Mouse (Mus musculus) MEL (cell line): Measurements from ENCODE around the gene Il17ra. TPM values are rescaled to one million over a fixed set of nuclear protein-coding genes. Genes with fewer than 3 reads are reported as not detected.
A peak's percentile ranks its signal among the peaks of the same experiment; 100 is the strongest.

Experiments
- DNase-seq: peaks from one replicate; pipeline ENCODE4 v3.0.0; 2011; ENCODE audit warnings: low read depth, low spot score
- H3K27ac ChIP-seq: 2 replicates; pipeline ENCODE4 v1.5.1; 2012; ENCODE audit warnings: low read depth, mild to moderate bottlenecking, control low read depth, low read length, moderate library complexity; ENCODE audit not compliant: control insufficient read depth
- H3K27me3 ChIP-seq, 2 experiments: fragments of 150-350 bp in 1 of 2; sonication (generic) in 1 of 2; 2 replicates each; pipeline ENCODE4 v1.6.1; 2012; ENCODE audit warnings: low read length in 2 of 2, mild to moderate bottlenecking in 2 of 2, improper control_type of control experiment in 1 of 2, moderate library complexity in 1 of 2; ENCODE audit not compliant: insufficient read depth in 2 of 2, control insufficient read depth in 1 of 2
- H3K36me3 ChIP-seq, 2 experiments: 2 replicates each; pipeline ENCODE4 v1.6.1; 2012 to 2014; ENCODE audit warnings: low read length in 2 of 2, improper control_type of control experiment in 1 of 2, inconsistent platforms in 1 of 2, mild to moderate bottlenecking in 1 of 2; ENCODE audit not compliant: insufficient read depth in 2 of 2, control insufficient read depth in 1 of 2
- H3K4me1 ChIP-seq, 2 experiments: fragments of 150-350 bp in 1 of 2; sonication (generic) in 1 of 2; 2 replicates each; pipeline ENCODE4 v1.6.1; 2012; ENCODE audit warnings: low read length in 2 of 2, improper control_type of control experiment in 1 of 2, mild to moderate bottlenecking in 1 of 2; ENCODE audit not compliant: insufficient read depth in 2 of 2, control insufficient read depth in 1 of 2
- H3K4me3 ChIP-seq, 2 experiments: fragments of 150-350 bp in 1 of 2; sonication (generic) in 1 of 2; 2 replicates each; pipeline ENCODE4 v1.5.1; 2012; ENCODE audit warnings: low read depth in 2 of 2, low read length in 2 of 2, mild to moderate bottlenecking in 2 of 2, moderate library complexity in 2 of 2, control low read depth in 1 of 2, improper control_type of control experiment in 1 of 2; ENCODE audit not compliant: control insufficient read depth in 1 of 2, insufficient read depth in 1 of 2
- H3K79me2 ChIP-seq: 2 replicates; pipeline ENCODE4 v1.6.1; 2012; ENCODE audit warnings: mild to moderate bottlenecking, low read length, moderate library complexity; ENCODE audit not compliant: control insufficient read depth, poor library complexity, insufficient read depth
- H3K9ac ChIP-seq: 2 replicates; pipeline ENCODE4 v1.6.1; 2012; ENCODE audit warnings: low read depth, mild to moderate bottlenecking, control low read depth, low read length, moderate library complexity; ENCODE audit not compliant: control insufficient read depth, poor library complexity, severe bottlenecking
- H3K9me3 ChIP-seq: fragments of 150-350 bp; sonication (generic); replicated peaks from 2 replicates; pipeline ENCODE4 v1.6.1; 2012; ENCODE audit warnings: mild to moderate bottlenecking, low read length, improper control_type of control experiment, moderate library complexity; ENCODE audit not compliant: insufficient read depth
- BHLHE40 ChIP-seq: IDR thresholded peaks from 2 replicates; pipeline ENCODE4 v1.6.1; 2012; ENCODE audit warnings: low read depth, mild to moderate bottlenecking, inconsistent platforms, low read length, improper control_type of control experiment, borderline replicate concordance
- CHD1 ChIP-seq: IDR thresholded peaks from 2 replicates; pipeline ENCODE4 v1.6.1; 2012; ENCODE audit warnings: low read depth, mild to moderate bottlenecking, inconsistent platforms, low read length, improper control_type of control experiment
- CHD2 ChIP-seq: IDR thresholded peaks from 2 replicates; pipeline ENCODE4 v1.6.1; 2011; ENCODE audit warnings: low read length, improper control_type of control experiment
- CTCF ChIP-seq, 3 experiments: IDR thresholded peaks in 2 of 3; conservative IDR thresholded peaks in 1 of 3; 2 replicates each; pipeline ENCODE4 v1.5.1; 2011 to 2012; ENCODE audit warnings: low read length in 3 of 3, low read depth in 2 of 3, mild to moderate bottlenecking in 2 of 3, improper control_type of control experiment in 1 of 3, inconsistent platforms in 1 of 3, mixed read lengths in 1 of 3, moderate library complexity in 1 of 3; ENCODE audit not compliant: control insufficient read depth in 1 of 3, insufficient read depth in 1 of 3, poor library complexity in 1 of 3, severe bottlenecking in 1 of 3
- ELF1 ChIP-seq: IDR thresholded peaks from 2 replicates; pipeline ENCODE4 v1.6.1; 2014; ENCODE audit warnings: low read depth, mild to moderate bottlenecking, inconsistent platforms, low read length, improper control_type of control experiment, moderate library complexity
- EP300 ChIP-seq, 2 experiments: IDR thresholded peaks; 2 replicates each; pipeline ENCODE4 v1.6.1; 2011; ENCODE audit warnings: improper control_type of control experiment in 2 of 2, low read length in 2 of 2, low read depth in 1 of 2, mild to moderate bottlenecking in 1 of 2
- ETS1 ChIP-seq: IDR thresholded peaks from 2 replicates; pipeline ENCODE4 v1.6.1; 2012; ENCODE audit warnings: low read depth, mild to moderate bottlenecking, inconsistent platforms, low read length, improper control_type of control experiment, moderate library complexity
- GABPA ChIP-seq: IDR thresholded peaks from 2 replicates; pipeline ENCODE4 v1.6.1; 2012; ENCODE audit warnings: low read depth, mild to moderate bottlenecking, inconsistent platforms, low read length, improper control_type of control experiment, moderate library complexity
- GATA1 ChIP-seq: IDR thresholded peaks from 2 replicates; pipeline ENCODE4 v1.6.1; 2011; ENCODE audit warnings: low read depth, low read length, improper control_type of control experiment
- HCFC1 ChIP-seq: IDR thresholded peaks from 2 replicates; pipeline ENCODE4 v1.6.1; 2012; ENCODE audit warnings: low read depth, mild to moderate bottlenecking, inconsistent platforms, low read length, improper control_type of control experiment, moderate library complexity
- JUND ChIP-seq: IDR thresholded peaks from 2 replicates; pipeline ENCODE4 v1.6.1; 2011; ENCODE audit warnings: low read depth, mild to moderate bottlenecking, improper control_type of control experiment, low read length
- KAT2A ChIP-seq: conservative IDR thresholded peaks from 2 replicates; pipeline ENCODE4 v1.6.1; 2012; ENCODE audit warnings: low read depth, low read length, improper control_type of control experiment, inconsistent platforms
- MAX ChIP-seq: IDR thresholded peaks from 2 replicates; pipeline ENCODE4 v1.6.1; 2011; ENCODE audit warnings: low read length, improper control_type of control experiment
- MAZ ChIP-seq: IDR thresholded peaks from 2 replicates; pipeline ENCODE4 v1.6.1; 2012; ENCODE audit warnings: low read depth, mild to moderate bottlenecking, inconsistent platforms, low read length, improper control_type of control experiment
- MEF2A ChIP-seq: IDR thresholded peaks from 2 replicates; pipeline ENCODE4 v1.6.1; 2014; ENCODE audit warnings: low read depth, mild to moderate bottlenecking, inconsistent platforms, low read length, improper control_type of control experiment; ENCODE audit not compliant: poor library complexity, insufficient replicate concordance, severe bottlenecking; ENCODE audit errors: extremely low read depth
- MXI1 ChIP-seq: IDR thresholded peaks from 2 replicates; pipeline ENCODE4 v1.6.1; 2011; ENCODE audit warnings: mild to moderate bottlenecking, low read depth, low read length, improper control_type of control experiment
- MYC ChIP-seq: IDR thresholded peaks from 2 replicates; pipeline ENCODE4 v1.6.1; 2011; ENCODE audit warnings: low read depth, mild to moderate bottlenecking, low read length, improper control_type of control experiment, moderate library complexity
- NELFE ChIP-seq: IDR thresholded peaks from 2 replicates; pipeline ENCODE4 v1.6.1; 2011; ENCODE audit warnings: low read depth, low read length, improper control_type of control experiment
- NRF1 ChIP-seq: IDR thresholded peaks from 2 replicates; pipeline ENCODE4 v1.6.1; 2014; ENCODE audit warnings: low read depth, mild to moderate bottlenecking, inconsistent platforms, low read length, improper control_type of control experiment, moderate library complexity; ENCODE audit not compliant: poor library complexity, insufficient read depth, severe bottlenecking
- POLR2A ChIP-seq, 2 experiments: IDR thresholded peaks; 2 replicates each; pipeline ENCODE4 v1.6.1; 2011 to 2012; ENCODE audit warnings: low read length in 2 of 2, mild to moderate bottlenecking in 2 of 2, control low read depth in 1 of 2, improper control_type of control experiment in 1 of 2, low read depth in 1 of 2, moderate library complexity in 1 of 2; ENCODE audit not compliant: control insufficient read depth in 1 of 2, insufficient read depth in 1 of 2, poor library complexity in 1 of 2
- POLR2AphosphoS2 ChIP-seq: IDR thresholded peaks from 2 replicates; pipeline ENCODE4 v1.6.1; 2011; ENCODE audit warnings: low read length, improper control_type of control experiment
- POLR2AphosphoS5 ChIP-seq: IDR thresholded peaks from 2 replicates; pipeline ENCODE4 v1.6.1; 2012; ENCODE audit warnings: low read depth, borderline replicate concordance, mild to moderate bottlenecking, inconsistent platforms, low read length, moderate library complexity, mixed read lengths
- RAD21 ChIP-seq: IDR thresholded peaks from 2 replicates; pipeline ENCODE4 v1.6.1; 2011; ENCODE audit warnings: mild to moderate bottlenecking, low read depth, low read length, improper control_type of control experiment
- RCOR1 ChIP-seq: IDR thresholded peaks from 2 replicates; pipeline ENCODE4 v1.6.1; 2012; ENCODE audit warnings: low read depth, mild to moderate bottlenecking, inconsistent platforms, low read length, improper control_type of control experiment
- SIN3A ChIP-seq: IDR thresholded peaks from 2 replicates; pipeline ENCODE4 v1.6.1; 2012; ENCODE audit warnings: low read length, improper control_type of control experiment, inconsistent platforms
- SMC3 ChIP-seq: IDR thresholded peaks from 2 replicates; pipeline ENCODE4 v1.6.1; 2011; ENCODE audit warnings: low read depth, low read length, improper control_type of control experiment
- TAL1 ChIP-seq: IDR thresholded peaks from 2 replicates; pipeline ENCODE4 v1.6.1; 2012; ENCODE audit warnings: mild to moderate bottlenecking, inconsistent platforms, low read length, moderate library complexity, mixed read lengths
- TBP ChIP-seq: IDR thresholded peaks from 2 replicates; pipeline ENCODE4 v1.8.0; 2011; ENCODE audit warnings: low read depth, low read length, improper control_type of control experiment
- TCF12 ChIP-seq: IDR thresholded peaks from 2 replicates; pipeline ENCODE4 v1.6.1; 2014; ENCODE audit warnings: low read depth, mild to moderate bottlenecking, inconsistent platforms, low read length, improper control_type of control experiment, moderate library complexity
- USF1 ChIP-seq: IDR thresholded peaks from 2 replicates; pipeline ENCODE4 v1.6.1; 2014; ENCODE audit warnings: low read depth, mild to moderate bottlenecking, inconsistent platforms, low read length, improper control_type of control experiment, moderate library complexity
- USF2 ChIP-seq, 2 experiments: IDR thresholded peaks; 2 replicates each; pipeline ENCODE4 v1.6.1; 2011 to 2012; ENCODE audit warnings: improper control_type of control experiment in 2 of 2, low read length in 2 of 2, borderline replicate concordance in 1 of 2, inconsistent platforms in 1 of 2, low read depth in 1 of 2, mild to moderate bottlenecking in 1 of 2; ENCODE audit not compliant: insufficient read depth in 1 of 2
- ZC3H11A ChIP-seq: IDR thresholded peaks from 2 replicates; pipeline ENCODE4 v1.6.1; 2012; ENCODE audit warnings: low read depth, mild to moderate bottlenecking, inconsistent platforms, low read length, improper control_type of control experiment
- ZKSCAN1 ChIP-seq: IDR thresholded peaks from 2 replicates; pipeline ENCODE4 v1.6.1; 2012; ENCODE audit warnings: low read depth, mild to moderate bottlenecking, inconsistent platforms, low read length, improper control_type of control experiment, moderate library complexity
- ZNF384 ChIP-seq: IDR thresholded peaks from 2 replicates; pipeline ENCODE4 v1.6.1; 2012; ENCODE audit warnings: low read depth, mild to moderate bottlenecking, inconsistent platforms, low read length, improper control_type of control experiment
- polyA plus RNA-seq, 2 experiments: library from polyadenylated mRNA; stranded (reverse) in 1 of 2; unstranded in 1 of 2; fragments of >175 nt in 1 of 2; fragments of >200 nt in 1 of 2; gene quantifications; 2 replicates each; pipeline versions ENCODE4 v1.2.1 to v1.2.4; 2012; ENCODE audit warnings: low replicate concordance in 2 of 2, low read depth in 1 of 2; ENCODE audit not compliant: insufficient read length in 2 of 2, insufficient read depth in 1 of 2, missing spikeins in 1 of 2
- total RNA-seq: library from RNA; depleted of rRNA; stranded (reverse); fragments of 300-350 nt; gene quantifications from 2 replicates; pipeline ENCODE4 v1.2.3, GENCODE M21; 2012

Il17ra gene
- total and polyA plus RNA-seq, 3 experiments, result 18.0 to 43.3 TPM; not detected in 1

- TF ChIP-seq NRF1 (no peak), USF2 (IDR thresholded peaks at IDR 0.05; ENCODE audit: borderline replicate concordance in 1 of 2, insufficient read depth in 1 of 2, low read depth in 1 of 2, low read length in 2 of 2) (no peak)
Measured at GRCm38 (mm10) chr6:120465393-120465792, 2.3 kb downstream of the Il17ra start (continued).

- peaks cover 25 to 54% of the 10 kb centered on the region in 2 experiments for H3K4me1 ChIP-seq
- no peaks in the 10 kb centered on the region for H3K27me3 ChIP-seq
- H3K27ac ChIP-seq, result peak overlapping the region; percentile 87
- DNase-seq, result peak; percentile 92
- H3K4me3 ChIP-seq, result peak overlapping the region; percentile 21; a peak in 3 of 4 replicates
- H3K79me2 ChIP-seq, result peaks cover 52% of the 10 kb centered on the region
- H3K9ac ChIP-seq, result peak overlapping the region; percentile 49
- H3K9me3 ChIP-seq, result no peaks in the 10 kb centered on the region
- peaks cover 0 to 47% of the 10 kb centered on the region in 2 experiments; a peak in 2 of 4 replicates for H3K36me3 ChIP-seq
- TF ChIP-seq MYC, result peak; percentile 59; the same call in 1 of the 2 replicates
- TF ChIP-seq CTCF (IDR thresholded peaks at IDR 0.05 in 2 of 3, conservative IDR thresholded peaks at IDR 0.05 in 1 of 3; ENCODE audit: control insufficient read depth in 1 of 3, insufficient read depth in 1 of 3, low read depth in 2 of 3, low read length in 3 of 3, poor library complexity in 1 of 3, severe bottlenecking in 1 of 3), result peak in 2 of 3 experiments; percentile 15 to 38; a peak in 3 of 6 replicates
- peak; percentile 43 for TF ChIP-seq SIN3A
- peak; percentile 18; the same call in 1 of the 2 replicates for TF ChIP-seq GATA1
- TF ChIP-seq MAX, result 0 out of 2 replicates have a peak, but pooled peaks have one; percentile 21
- no peak for TF ChIP-seq BHLHE40
- TF ChIP-seq USF1, result no peak
- TF ChIP-seq TAL1, result no peak
- TF ChIP-seq POLR2AphosphoS5, result no peak
- peak; percentile 61 for TF ChIP-seq ZNF384
- TF ChIP-seq POLR2A (IDR thresholded peaks at IDR 0.05; ENCODE audit: control insufficient read depth in 1 of 2, insufficient read depth in 1 of 2, low read depth in 1 of 2, low read length in 2 of 2, poor library complexity in 1 of 2), result peak in 1 of 2 experiments; percentile 33; a peak in 1 of 4 replicates
- TF ChIP-seq RCOR1, result peak; percentile 40
- no peak for TF ChIP-seq ELF1
- no peak for TF ChIP-seq ZC3H11A
- TF ChIP-seq SMC3, result no peak
- peak; percentile 62 to 85; a peak in 3 of 4 replicates for TF ChIP-seq EP300 (IDR thresholded peaks at IDR 0.05; ENCODE audit: low read depth in 1 of 2, low read length in 2 of 2)
- no peak for TF ChIP-seq ZKSCAN1
- peak; percentile 77 for TF ChIP-seq MXI1
- TF ChIP-seq KAT2A, result no peak
- TF ChIP-seq JUND, result no peak
- TF ChIP-seq RAD21, result no peak
- peak; percentile 30; the same call in 1 of the 2 replicates for TF ChIP-seq TCF12
- TF ChIP-seq POLR2AphosphoS2, result no peak
- TF ChIP-seq TBP, result peak; percentile 64; the same call in 1 of the 2 replicates
- TF ChIP-seq GABPA, result no peak
- TF ChIP-seq NELFE, result no peak
- TF ChIP-seq CHD2, result no peak
- TF ChIP-seq MEF2A, result no peak
- TF ChIP-seq HCFC1, result peak; percentile 24; the same call in 1 of the 2 replicates
- no peak for TF ChIP-seq MAZ
- no peak for TF ChIP-seq CHD1
- TF ChIP-seq ETS1, result peak; percentile 72
Measured at GRCm38 (mm10) chr6:120466609-120467329, 3.7 kb downstream of the Il17ra start.
